Mouse (Mus musculus) WW6 (cell line): ENCODE measurements around the gene Ywhaq.
"Not testable (repeated sequence)": the region's sequence is repeated elsewhere in the genome, so short reads cannot be mapped to it uniquely, and the experiment has no call there.

ENCODE experiments used
- DNase-seq: peaks from one replicate; pipeline ENCODE4 v3.0.0-alpha.2; 2013; ENCODE audit warnings: low read depth, low spot score

The Ywhaq gene

DNA sequence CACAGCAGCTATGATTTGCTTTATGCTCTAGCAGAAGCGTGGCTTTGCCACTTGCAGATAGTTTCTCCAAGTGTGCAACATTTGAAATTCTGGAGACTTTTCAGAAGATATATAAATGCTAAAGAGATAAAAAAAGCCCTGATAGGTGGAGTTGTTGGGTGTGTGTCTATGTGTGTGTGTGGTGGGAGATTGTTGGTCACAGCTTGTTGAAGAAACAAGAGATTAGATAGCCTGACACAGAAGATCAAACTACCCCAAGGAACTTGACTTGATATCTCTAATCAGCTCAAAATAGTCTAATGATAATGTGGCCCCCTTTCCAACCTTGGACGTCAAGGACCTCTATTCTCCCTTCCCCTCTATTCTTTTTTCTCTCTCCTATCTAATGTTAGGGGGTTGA, 6.8 kb downstream of the Ywhaq start:
- no peak for DNase-seq

DNA sequence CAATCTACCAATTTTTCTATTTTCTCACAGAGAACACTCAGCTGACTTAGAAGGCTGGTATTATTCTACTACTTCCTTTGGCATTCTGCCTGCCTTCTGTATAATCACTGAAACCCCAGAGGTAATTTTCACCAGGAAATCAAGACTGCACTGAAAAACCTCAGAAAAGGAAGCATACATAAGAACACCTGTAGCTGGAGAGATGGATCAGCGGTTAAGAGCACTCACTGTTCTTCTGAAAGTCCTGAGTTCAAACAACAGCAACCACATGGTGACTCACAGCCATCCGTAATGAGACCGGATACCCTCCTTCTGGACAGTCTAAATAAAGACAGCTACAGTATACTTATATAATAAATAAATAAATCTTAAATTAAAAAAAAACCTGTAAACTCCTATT, 7.8 kb downstream of the Ywhaq start:
- DNase-seq: no peak

DNA sequence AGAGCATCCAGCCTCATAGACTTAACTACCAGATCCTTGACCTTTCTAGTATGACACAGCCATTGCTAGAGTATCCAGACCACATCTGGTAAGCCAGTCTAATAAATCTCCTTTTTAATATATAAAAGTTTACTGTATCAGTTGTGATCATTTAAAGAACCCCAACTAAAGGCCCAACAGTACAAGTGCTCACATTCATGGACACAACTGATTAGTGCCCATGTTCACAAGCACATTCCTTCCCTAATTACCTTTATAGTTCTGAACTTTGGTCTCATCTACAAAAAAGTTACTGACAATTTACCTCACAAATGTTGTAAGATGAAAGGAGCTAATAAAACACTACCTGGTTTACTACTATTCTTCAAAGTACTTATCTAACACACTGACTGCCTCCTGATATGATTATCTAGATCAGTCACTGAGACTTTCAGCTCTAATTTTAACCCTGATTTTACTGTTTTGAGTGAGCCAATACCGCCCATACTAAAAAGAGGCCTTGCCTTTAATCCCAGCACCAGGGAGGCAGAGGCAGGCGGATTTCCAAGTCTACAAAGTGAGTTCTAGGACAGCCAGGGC, 8.6 kb downstream of the Ywhaq start:
- no peak for DNase-seq

DNA sequence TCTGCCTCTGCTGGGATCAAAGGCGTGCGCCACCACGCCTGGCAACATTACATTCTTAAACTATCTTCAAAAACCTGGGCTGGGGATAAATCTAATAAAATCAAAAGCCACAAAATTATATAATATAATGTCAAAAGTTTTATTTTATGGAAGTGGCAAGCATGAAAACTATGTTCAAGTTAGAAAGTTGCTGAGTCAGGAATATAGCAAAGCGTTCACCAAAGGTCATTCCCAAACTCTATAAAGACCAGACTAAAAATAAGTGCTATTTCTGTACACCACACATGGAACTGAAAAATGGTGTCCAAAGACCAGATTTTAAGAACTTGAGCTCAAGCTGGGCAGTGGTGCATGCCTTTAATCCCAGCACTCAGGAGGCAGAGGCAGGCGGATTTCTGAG, 14.7 kb downstream of the Ywhaq start:
- no peak for DNase-seq

DNA sequence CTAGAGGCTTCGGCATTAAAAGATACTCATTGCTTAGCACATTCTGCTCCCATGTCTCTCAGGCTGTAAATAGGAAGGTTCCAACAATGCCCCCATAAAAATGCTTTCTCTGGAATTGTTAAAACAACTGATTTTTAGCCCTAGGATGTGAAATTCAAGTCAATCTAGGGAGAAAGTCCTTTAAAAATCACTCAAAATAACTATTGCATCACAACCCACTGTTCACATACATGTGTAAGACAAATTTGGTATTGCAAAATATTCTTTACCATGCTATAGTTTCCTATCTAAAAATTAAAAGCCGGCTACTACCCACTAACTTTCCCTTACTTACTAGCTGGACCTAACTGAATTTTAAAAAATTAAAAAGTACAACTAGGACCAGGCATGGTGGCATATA, 31.2 kb downstream of the Ywhaq start:
- DNase-seq: no peak

DNA sequence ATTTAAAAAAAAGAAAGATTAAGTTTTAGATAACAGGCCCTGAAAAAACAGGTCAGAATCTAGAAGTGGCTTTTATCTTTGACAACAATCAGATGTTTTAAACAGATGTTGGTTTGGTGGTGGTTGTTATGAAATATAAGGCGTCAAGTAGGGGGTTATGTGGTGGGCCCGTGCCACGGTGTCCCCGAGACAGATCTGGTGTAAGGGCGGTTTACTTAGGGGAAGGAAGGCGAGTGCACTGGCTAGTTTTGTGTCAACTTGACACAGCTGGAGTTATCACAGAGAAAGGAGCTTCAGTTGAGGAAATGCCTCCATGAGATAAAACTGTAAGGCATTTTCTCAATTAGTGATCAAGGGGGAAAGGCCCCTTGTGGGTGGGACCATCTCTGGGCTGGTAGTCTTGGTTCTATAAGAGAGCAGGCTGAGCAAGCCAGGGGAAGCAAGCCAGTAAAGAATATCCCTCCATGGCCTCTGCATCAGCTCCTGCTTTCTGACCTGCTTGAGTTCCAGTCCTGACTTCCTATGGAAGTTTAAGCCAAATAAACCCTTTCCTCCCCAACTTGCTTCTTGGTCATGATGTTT, 38.6 kb downstream of the Ywhaq start:
- not testable (repeated sequence) for DNase-seq

DNA sequence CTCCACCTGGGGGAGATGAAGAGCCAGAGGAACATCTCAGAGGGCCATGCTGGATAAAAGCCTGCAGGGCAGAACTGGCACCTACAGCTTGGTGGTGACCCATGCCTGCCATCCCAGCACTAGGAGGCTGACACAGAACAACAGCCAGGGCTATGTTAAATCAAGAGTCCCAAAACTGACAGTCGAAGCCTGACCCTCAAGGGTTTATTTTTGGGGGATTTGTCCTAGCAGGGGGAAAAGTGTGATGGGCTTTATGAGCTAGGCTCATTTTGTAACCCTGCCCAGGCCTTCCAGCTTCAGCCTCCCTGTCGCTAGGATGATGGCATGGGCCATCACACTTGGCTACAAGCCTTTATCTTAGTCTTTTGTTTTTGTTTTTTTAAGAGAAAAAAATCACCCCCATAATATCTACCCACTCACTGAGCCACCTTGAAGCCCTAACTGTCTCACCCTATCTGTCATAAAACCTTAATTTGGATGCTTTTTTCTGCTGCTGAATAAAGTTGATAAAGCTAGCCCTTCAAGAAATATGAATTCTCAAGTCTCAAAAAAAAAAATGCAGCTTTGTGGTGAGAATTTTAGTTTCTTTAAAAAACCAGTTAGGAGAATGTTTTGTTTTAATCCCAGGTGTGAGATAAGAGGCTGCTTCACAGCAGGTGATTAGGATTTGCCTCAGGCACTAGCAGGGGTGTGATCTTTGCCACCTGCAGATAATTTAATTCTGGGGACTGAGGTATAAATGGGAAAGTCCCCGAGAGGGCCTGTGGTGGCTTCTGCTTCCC, 41.9 kb downstream of the Ywhaq start:
- DNase-seq: no peak

DNA sequence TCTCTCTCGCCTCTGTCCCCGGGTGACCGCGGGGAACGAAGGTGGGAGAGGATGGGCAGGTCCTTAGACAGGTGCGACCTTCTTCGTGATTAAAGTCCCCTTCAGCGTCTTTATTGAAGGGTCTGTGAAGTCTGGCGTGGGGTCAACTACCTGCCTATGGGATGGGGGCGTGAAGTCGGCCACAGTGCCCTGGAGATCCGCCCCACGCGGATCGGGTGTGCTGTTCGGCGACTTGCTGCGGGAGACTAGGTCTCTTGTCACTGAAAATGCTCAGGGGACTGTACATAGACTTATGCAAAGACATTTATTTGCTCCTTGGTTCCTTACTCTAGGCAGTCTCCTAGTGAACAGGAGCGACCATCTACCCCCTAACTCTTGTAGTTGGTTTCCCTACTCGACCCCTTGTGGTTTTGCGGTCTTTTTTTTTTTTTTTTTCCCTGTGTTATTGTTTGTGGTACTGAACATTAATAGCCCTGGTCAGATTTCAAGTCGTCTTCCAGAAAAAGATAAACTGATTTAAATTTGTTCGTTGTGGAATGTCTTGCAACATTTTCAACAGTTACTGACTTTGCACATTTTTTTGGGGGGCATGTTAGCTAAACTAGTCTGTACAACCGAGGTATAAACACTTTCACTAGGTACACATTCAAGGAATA, 43.5 kb downstream of the Ywhaq start:
- no peak for DNase-seq

DNA sequence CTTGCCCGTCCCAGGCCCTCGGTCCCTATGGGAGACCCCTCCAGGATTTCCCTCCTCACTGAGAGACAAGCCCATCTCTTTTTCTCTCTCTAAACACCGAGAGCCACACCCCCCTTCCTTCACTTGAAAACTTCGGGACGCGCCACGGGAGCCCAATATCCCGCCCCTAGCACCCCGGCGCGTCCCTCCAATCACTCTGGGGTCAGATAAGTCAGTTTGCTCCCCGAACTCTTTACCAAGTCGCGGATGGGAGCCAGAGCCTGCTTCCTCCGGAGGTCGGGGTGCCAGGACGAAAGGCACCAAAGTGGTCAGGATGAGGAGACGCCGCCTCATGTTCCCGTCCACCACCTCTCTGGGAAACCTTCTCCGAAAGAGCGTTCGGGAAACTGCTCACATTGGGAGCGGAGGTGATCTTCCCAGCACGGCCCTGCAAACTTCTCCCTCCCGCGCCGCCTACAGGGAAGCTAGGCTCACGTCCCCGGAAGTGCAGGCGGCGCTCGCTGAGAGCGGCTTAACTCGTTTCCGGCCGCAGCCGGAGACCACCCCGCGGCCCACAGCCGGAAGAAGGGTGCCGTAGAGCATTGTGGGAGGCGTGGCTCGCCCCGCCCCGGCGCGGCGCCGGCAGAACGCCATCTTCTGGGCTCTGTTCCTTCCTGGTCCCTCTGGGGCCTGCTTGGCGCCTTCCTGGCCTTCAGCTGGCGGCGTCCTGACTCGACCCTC, 44.2 kb downstream of the Ywhaq start, which contains the start of gene Adam17:
Gene Adam17, minus strand, starts transcription at position 533 of the 720 bp plus-strand sequence.
- DNase-seq: peak; percentile 95

DNA sequence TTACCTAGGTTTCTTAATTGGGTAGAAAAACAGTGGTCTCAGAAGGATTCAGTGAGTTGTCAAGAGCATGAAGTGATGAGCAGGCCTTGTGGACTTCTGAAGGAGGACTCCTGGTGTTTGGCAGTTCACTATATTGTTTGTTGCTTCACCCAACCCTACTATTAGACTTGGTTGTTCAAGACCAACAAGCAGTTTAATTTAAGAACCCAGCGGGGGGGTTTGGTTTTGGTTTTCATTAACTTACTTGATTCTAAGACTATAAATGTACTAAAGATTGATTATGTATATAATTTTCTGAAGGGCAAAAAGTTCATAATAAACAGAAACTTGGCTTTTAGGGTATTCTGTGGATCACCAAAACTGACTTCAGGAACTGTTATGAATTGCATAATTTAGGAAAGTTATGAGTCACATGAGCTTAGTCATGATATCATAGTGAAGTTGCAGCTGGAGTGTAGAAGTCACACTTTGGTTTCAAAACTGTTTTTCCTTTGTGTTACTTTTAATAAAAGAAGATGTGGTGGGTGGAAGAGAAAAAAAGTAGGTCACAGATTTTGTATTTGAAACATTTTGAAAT, 47.3 kb downstream of the Ywhaq start:
- DNase-seq: no peak

DNA sequence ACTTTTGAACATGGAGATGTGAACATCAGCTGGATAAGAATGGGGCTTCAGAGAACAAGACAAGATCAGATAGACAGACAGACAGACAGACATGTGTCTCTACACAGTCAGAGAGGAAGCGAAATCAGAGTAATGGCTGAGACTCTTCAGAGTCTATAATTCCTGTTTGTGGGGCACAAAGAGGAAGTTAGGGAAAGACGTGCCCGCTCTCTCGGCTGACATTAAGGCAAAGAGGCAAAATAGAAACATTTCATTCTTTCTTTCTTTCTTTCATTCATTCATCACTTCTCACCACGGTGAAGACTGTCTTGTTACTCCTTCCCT, 48.4 kb downstream of the Ywhaq start:
- DNase-seq: no peak

DNA sequence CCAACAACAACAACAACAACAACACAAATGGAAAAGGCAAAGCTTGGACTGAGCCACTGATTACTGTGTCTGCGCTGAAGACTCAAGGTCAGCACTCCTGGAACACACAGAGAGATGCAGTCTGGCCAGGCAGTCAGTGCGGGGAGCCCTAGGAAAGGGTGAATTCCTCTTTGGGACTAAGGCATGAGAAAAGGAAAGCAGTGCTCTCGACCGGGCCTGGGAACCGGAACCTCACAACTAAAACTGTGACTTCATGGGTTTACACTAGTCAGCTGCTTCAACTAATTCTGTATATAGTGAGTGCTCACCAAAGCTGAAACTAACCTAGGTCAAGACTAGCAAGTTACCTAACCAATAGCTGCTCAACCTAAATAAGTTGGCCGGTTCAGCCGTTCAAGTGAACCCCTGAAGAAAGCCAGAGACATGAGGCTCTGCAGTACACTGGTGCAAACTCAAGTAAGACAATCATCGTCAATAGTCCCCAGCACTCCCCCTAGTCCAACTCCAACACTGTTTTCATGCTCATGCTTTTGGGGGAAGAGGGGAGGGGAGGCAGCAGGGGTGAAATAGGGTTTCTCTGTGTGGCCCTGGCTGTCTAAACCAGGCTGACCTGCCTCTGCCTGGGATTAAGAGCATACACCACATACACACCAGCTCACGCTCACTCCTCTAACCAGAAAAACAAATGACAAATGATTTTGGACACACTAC, 48.9 kb downstream of the Ywhaq start:
- DNase-seq: no peak

DNA sequence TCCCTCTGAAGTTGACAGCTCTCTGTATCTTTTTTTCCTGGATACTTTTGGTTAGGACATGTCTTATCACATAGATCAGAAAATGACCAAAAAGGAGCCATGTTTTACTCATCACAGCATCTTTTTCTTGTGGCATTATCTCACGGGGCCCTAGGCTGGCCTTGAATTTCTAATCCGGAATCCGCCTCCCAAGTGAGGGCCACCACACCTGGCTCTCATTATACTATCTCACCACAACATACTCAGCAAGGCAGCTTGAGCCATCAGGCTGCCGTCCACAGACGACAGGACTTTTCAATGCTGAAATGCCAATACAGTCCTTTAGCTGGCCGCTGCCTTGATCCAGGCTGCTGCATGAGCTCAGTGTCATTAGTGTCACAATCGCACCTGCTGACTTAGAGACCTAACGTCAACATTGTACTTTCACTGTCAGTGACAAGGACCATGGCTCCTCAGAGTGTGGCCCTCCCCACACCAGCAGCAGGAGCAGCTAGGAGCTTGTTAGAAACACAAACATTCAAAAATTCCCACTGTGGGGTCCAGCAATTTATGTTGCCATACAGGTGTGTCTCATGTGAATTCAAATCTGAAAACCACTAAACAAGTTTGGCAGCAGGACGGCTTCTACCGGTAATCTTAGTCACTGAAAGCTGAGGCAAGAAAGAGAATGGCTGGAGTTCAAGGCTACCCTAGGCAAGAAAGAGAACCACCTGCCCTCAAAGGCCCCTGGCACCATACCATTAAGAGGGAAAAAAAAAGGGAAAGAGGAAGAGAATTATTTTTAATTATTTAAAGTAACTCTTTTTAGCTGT, 52.6 kb downstream of the Ywhaq start:
- no peak for DNase-seq

DNA sequence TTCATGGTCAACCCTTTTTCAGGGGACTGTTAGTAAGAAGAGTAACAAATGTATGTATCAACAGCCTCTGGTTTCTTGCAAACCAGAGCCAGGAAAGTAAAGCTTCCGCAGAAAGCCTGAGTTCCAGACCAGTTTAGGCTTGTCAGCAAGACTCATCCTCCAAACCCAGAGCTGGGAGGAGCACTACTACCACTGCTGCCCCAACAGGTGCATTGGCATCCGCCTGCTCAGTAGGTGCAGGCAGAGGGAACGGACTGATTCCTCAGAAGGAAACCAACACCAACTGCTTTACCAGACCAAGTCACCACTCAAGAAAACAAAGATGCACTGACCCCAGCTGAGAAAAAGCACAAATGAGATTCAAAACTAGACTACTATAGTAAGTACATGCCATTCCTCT, 54.2 kb downstream of the Ywhaq start:
- DNase-seq: no peak

DNA sequence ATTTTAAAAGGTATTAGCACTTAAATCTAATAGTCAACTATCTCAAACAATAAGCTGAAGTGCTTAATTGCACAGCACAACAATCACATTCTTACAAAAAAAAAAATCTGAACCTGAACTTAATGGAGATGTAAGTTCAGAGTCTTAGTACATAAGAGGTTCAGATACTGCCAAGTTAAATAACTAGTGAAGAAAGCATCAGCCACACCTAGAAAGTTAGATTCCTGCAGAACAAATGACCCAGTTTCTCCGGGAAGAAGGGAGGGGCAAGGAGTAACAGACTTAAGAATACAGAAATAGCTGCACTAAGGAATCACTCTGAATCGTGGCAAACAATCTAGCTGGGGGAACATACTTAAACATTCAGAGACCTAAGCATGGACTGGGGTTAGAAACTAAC, 54.8 kb downstream of the Ywhaq start:
- no peak for DNase-seq

DNA sequence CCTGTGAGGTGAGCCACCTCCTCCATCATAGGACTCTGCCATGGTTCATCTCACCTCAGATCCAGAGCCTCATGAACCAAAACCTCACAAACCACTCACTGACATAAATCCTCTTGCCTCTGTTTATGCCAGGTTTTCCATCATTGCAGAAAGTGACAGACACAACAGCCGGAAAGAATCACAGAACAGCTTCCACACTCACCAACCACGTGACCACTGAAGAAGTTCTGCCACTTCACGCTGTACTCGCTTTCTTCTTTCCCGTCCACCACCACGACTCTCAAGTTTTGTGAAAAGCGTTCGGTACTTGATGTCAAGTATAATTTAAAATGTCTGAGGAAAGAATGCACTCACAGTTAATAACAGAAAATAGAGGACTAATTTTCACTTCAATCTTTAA, 63.8 kb downstream of the Ywhaq start:
- DNase-seq: no peak

DNA sequence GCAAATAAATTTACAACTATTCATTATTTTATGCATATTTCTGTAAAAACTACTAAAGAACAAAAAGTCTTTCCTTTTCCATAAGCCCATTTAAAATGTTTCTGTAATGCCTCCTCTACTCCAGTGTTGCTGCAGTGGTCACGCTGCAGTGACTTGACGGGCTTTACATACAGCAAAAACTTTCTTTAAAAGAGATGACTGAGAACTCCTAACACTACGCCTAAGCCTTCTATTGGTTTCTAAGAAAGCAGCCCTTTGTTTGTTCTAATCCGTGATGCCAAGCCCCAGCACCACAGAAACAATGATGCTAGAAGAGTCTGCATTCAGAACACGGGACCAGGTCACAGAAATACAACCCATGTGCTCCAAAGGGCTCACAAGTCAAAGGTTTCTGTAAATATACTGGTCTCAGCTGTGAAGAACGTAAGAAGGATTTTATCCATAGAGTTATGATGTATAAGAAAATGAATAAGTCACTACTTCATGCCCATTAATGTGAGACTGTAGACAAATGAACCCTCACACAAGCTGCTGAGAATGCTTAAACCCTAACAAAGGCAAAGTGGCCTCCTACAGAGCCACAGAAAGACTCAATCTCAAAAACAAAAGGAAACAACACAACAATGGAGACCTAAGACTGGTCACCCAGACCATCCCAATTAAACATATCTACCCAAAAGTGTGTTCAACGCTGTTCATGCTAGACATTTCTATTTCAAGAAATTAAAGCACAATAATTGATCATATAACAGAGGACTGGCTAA, 67.1 kb downstream of the Ywhaq start:
- no peak for DNase-seq

DNA sequence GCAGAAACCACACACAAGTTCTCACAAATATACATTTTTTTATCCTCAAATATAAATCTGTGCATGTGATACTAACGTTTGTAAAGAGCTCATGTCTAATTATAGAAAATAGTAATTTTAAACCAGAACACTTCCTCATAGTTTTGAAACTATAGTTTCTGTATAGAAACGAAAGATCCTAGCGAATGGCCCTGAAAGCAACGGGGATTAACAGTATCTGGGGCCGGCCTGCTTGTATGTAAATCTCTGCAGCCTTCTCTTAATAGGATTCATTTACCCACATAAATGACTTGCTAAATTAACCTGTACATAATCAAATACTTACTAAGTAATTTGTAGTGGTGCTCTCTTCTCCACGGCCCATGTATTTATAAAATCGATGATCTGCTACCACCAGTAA, 70.5 kb downstream of the Ywhaq start:
- no peak for DNase-seq

DNA sequence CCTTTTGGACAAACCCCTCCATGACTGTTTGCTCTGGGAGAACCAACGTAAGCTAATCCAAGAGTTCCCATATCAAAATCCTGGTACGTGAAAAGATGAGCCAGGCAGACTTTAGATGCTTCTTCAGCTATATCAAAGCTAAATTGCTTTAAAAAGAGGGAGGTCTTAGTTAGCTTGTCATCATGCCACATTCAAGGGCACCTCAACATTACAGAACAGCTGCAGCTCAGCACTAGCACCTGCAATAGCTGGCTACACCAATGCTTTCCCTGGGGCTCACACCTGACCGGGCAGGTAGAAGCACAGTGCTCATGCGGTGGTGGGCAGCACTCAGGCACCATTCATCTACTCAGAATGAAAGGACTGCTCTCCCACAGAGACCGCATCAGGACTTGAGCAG, 76.8 kb downstream of the Ywhaq start:
- no peak for DNase-seq
